Mouse (Mus musculus): ENCODE measurements around the gene Kcnj8. TPM values are rescaled to one million over a fixed set of nuclear protein-coding genes. Genes with fewer than 3 reads are reported as not detected.

Kcnj8 gene
- total RNA-seq, 2 experiments from 2014 or later: 4.2 to 4.4 TPM

Other genes starting within 250 kb of the Kcnj8 start
- under 1 TPM; 0.14 to 0.16 TPM for gene Slco1a5, start 248.6 kb downstream of the Kcnj8 start, total RNA-seq (2021)
- 10 to 100 TPM; 17.1 to 18.9 TPM for gene Pyroxd1, start 226.0 kb downstream of the Kcnj8 start, total RNA-seq (2021)
- 10 to 100 TPM; 24.8 to 36.5 TPM for gene Recql, start 184.5 kb downstream of the Kcnj8 start, total RNA-seq (2021)
- 10 to 100 TPM; 34.4 to 35.8 TPM for gene Golt1b, start 184.4 kb downstream of the Kcnj8 start, total RNA-seq (2021)
- gene Spx, start 158.2 kb downstream of the Kcnj8 start, total RNA-seq (2021): 1 to 10 TPM in 1 of 2 experiments, under 1 TPM in 1; 0.94 to 2.3 TPM
- gene Gys2, start 98.5 kb downstream of the Kcnj8 start, total RNA-seq (2021): not detected
- 100 to 1,000 TPM; 205 to 218 TPM for gene Ldhb, start 63.7 kb downstream of the Kcnj8 start, total RNA-seq (2021)
- gene Abcc9, start 130.7 kb upstream of the Kcnj8 start, total RNA-seq (2021): 1 to 10 TPM; 7.3 to 8.5 TPM
- 100 to 1,000 TPM; 135 to 148 TPM for gene Cmas, start 185.1 kb upstream of the Kcnj8 start, total RNA-seq (2021)
- gene Sult6b2, start 232.9 kb upstream of the Kcnj8 start, total RNA-seq (2021): under 1 TPM in 1 of 2 experiments, not detected in 1; 0.16 TPM

Data from left cerebral cortex, postnatal 4 days (tissue).